Mouse (Mus musculus): ENCODE data around the gene Chrdl2.

GRCm38 (mm10) chr7:100036050-100036449, 30.1 kb downstream of the Chrdl2 start:
- TF ChIP-seq CTCF (IDR thresholded peaks at IDR 0.05; ENCODE audit: extremely low read depth, insufficient read depth, low read length) (no peak), POLR2A (IDR thresholded peaks at IDR 0.05; ENCODE audit: extremely low read depth, insufficient read depth, low read length) (no peak)

Data from cortical plate, adult 2 months (tissue).